Mouse (Mus musculus) heart, postnatal 0 days (tissue): Measurements from ENCODE around the gene Psma3. TPM values are rescaled to one million over a fixed set of nuclear protein-coding genes. Genes with fewer than 3 reads are reported as not detected.
"Not testable (repeated sequence)": the region's sequence is repeated elsewhere in the genome, so short reads cannot be mapped to it uniquely, and the experiment has no call there.

Experiments
- ATAC-seq: fragments of 200-750 bp; cut with Nextera tagmentation; 2 replicates; pipeline ENCODE4 v1.8.0; 2017; ENCODE audit warnings: low read depth, moderate number of reproducible peaks, moderate library complexity; ENCODE audit not compliant: insufficient read depth
- DNase-seq: peaks from one replicate; pipeline ENCODE4 v3.0.0-alpha.2; 2016; ENCODE audit warnings: low spot score
- H3K27ac ChIP-seq: fragments of 300-500 bp; sonication (generic); 2 replicates; pipeline ENCODE4 v1.5.1; 2014; ENCODE audit warnings: low read depth, mild to moderate bottlenecking
- H3K27me3 ChIP-seq: fragments of 300-500 bp; sonication (generic); 2 replicates; pipeline ENCODE4 v1.6.1; 2014; ENCODE audit warnings: low read length, mixed read lengths; ENCODE audit not compliant: control insufficient read depth, insufficient read depth
- H3K36me3 ChIP-seq: fragments of 300-500 bp; sonication (generic); replicated peaks from 2 replicates; pipeline ENCODE4 v1.6.1; 2014; ENCODE audit warnings: low read length, mixed read lengths; ENCODE audit not compliant: control insufficient read depth, insufficient read depth
- H3K4me1 ChIP-seq: fragments of 300-500 bp; sonication (generic); 2 replicates; pipeline ENCODE4 v1.6.1; 2014; ENCODE audit warnings: antibody characterized with exemption; ENCODE audit not compliant: control insufficient read depth, insufficient read depth
- H3K4me2 ChIP-seq: fragments of 300-500 bp; sonication (generic); 2 replicates; pipeline ENCODE4 v1.6.1; 2014; ENCODE audit warnings: low read depth, mild to moderate bottlenecking, low read length, moderate library complexity
- H3K4me3 ChIP-seq: fragments of 300-500 bp; sonication (generic); 2 replicates; pipeline ENCODE4 v1.5.1; 2014; ENCODE audit warnings: low read depth, low read length
- H3K9ac ChIP-seq: fragments of 300-500 bp; sonication (generic); replicated peaks from 2 replicates; pipeline ENCODE4 v1.6.1; 2014; ENCODE audit warnings: low read depth, low read length, mixed read lengths
- H3K9me3 ChIP-seq: fragments of 300-500 bp; sonication (generic); replicated peaks from 2 replicates; pipeline ENCODE4 v1.6.1; 2016; ENCODE audit warnings: low read length; ENCODE audit not compliant: control insufficient read depth
- CTCF ChIP-seq: IDR thresholded peaks from 2 replicates; pipeline ENCODE4 v1.5.1; 2016; ENCODE audit warnings: antibody characterized with exemption, control low read depth, low read depth
- EP300 ChIP-seq: IDR thresholded peaks from 2 replicates; pipeline ENCODE4 v1.6.1; 2016; ENCODE audit warnings: antibody characterized with exemption, low read depth
- WGBS: fragments of 180-500 bp; shearing (Covaris S2); extraction: QIAGEN DNeasy Blood & Tissue Kit; methylation state at CpG from one replicate; pipeline ENCODE4 v1.1.7; 2014; 5-methylcytosine and 5-hydroxymethylcytosine counted together
- polyA plus RNA-seq: library from polyadenylated mRNA; unstranded; fragments of >200 nt; fragmentation: Nextera tagmentation; extraction: Ambion mirVana; gene quantifications from 2 replicates; pipeline ENCODE4 v1.2.1, GENCODE M21; 2015
- total RNA-seq: library from RNA; depleted of rRNA; stranded (reverse); fragments of >200 nt; gene quantifications from 2 replicates; pipeline ENCODE4 v1.2.3, GENCODE M21; 2014; ENCODE audit warnings: low replicate concordance

Gene Psma3
- total and polyA plus RNA-seq, 2 experiments from 2014 or later = 94.8 to 487 TPM

- Histone ChIP-seq H3K9ac (no peak overlapping the region), H3K9me3 (no peaks in the 10 kb centered on the region), H3K36me3 (peaks cover 52% of the 10 kb centered on the region), H3K27me3 (no peaks in the 10 kb centered on the region), H3K4me3 (no peak overlapping the region), H3K4me1 (peaks cover 2% of the 10 kb centered on the region), H3K4me2 (no peak overlapping the region), H3K27ac (no peak overlapping the region)
- TF ChIP-seq EP300 (no peak), CTCF (no peak)
- WGBS = 88% methylated on average over 8 of the region's 8 CpGs
- no peak for ATAC-seq
- DNase-seq = no peak
These were observed 44.8 kb downstream of the Psma3 start for GRCm38 (mm10) chr12:71019211-71019610.

- no peaks in the 10 kb centered on the region for H3K4me1 ChIP-seq
- WGBS = 95% methylated on average over 10 of the region's 10 CpGs
- H3K9ac ChIP-seq = no peak overlapping the region
- TF ChIP-seq CTCF (no peak), EP300 (no peak)
- no peaks in the 10 kb centered on the region for H3K27me3 ChIP-seq
- H3K4me2 ChIP-seq = no peak overlapping the region
- peaks cover 90% of the 10 kb centered on the region for H3K36me3 ChIP-seq
- no peak overlapping the region for H3K4me3 ChIP-seq
- no peak for DNase-seq
- ATAC-seq = no peak
- H3K9me3 ChIP-seq = no peaks in the 10 kb centered on the region
- H3K27ac ChIP-seq = no peak overlapping the region
These were observed 50.0 kb downstream of the Psma3 start for GRCm38 (mm10) chr12:71024411-71024810.

- H3K9me3 ChIP-seq, H3K4me3 ChIP-seq, DNase-seq, H3K27me3 ChIP-seq, ATAC-seq, H3K4me2 ChIP-seq, H3K9ac ChIP-seq, H3K4me1 ChIP-seq, H3K27ac ChIP-seq: not testable (repeated sequence)
- H3K36me3 ChIP-seq = peaks cover 68% of the 10 kb centered on the region
- WGBS = 85% methylated on average over 8 of the region's 8 CpGs
These were observed 53.8 kb downstream of the Psma3 start for GRCm38 (mm10) chr12:71028265-71028664.

GRCm38 (mm10) chr12:71030260-71030659 is 55.8 kb downstream of the Psma3 start:
- no peaks in the 10 kb centered on the region for H3K27me3 ChIP-seq
- TF ChIP-seq EP300 (no peak), CTCF (no peak)
- DNase-seq (no peak), ATAC-seq (no peak)
- H3K4me1 ChIP-seq = no peaks in the 10 kb centered on the region
- H3K27ac ChIP-seq = no peak overlapping the region
- no peaks in the 10 kb centered on the region for H3K9me3 ChIP-seq
- H3K9ac ChIP-seq = no peak overlapping the region
- no peak overlapping the region for H3K4me3 ChIP-seq
- peaks cover 53% of the 10 kb centered on the region for H3K36me3 ChIP-seq
- no peak overlapping the region for H3K4me2 ChIP-seq
- 85% methylated on average over 8 of the region's 8 CpGs for WGBS

- H3K4me1 ChIP-seq = no peaks in the 10 kb centered on the region
- H3K9me3 ChIP-seq = no peaks in the 10 kb centered on the region
- no peak overlapping the region for H3K4me2 ChIP-seq
- H3K9ac ChIP-seq = no peak overlapping the region
- WGBS = 92% methylated on average over 5 of the region's 5 CpGs
- H3K27ac ChIP-seq = no peak overlapping the region
- H3K36me3 ChIP-seq = peaks cover 48% of the 10 kb centered on the region
- TF ChIP-seq CTCF (no peak), EP300 (no peak)
- no peak overlapping the region for H3K4me3 ChIP-seq
- H3K27me3 ChIP-seq = no peaks in the 10 kb centered on the region
- ATAC-seq = no peak
- no peak for DNase-seq
These were observed 56.3 kb downstream of the Psma3 start for GRCm38 (mm10) chr12:71030722-71031121.

- Histone ChIP-seq H3K4me2 (no peak overlapping the region), H3K9me3 (no peaks in the 10 kb centered on the region), H3K27me3 (no peaks in the 10 kb centered on the region), H3K4me3 (no peak overlapping the region), H3K36me3 (peaks cover 38% of the 10 kb centered on the region), H3K9ac (no peak overlapping the region), H3K4me1 (no peaks in the 10 kb centered on the region), H3K27ac (no peak overlapping the region)
- WGBS = 95% methylated on average over 4 of the region's 4 CpGs
- TF ChIP-seq EP300 = no peak
- TF ChIP-seq CTCF = no peak
- DNase-seq (no peak), ATAC-seq (no peak)
These were observed 61.4 kb downstream of the Psma3 start for GRCm38 (mm10) chr12:71035826-71036225.
